Mouse (Mus musculus): ENCODE results near the gene Gm7929.
"Not testable (repeated sequence)": the region's sequence is repeated elsewhere in the genome, so short reads cannot be mapped to it uniquely, and the experiment has no call there.

Gene Gm7929

GRCm38 (mm10) chr14:41750514-41750913 is at the start of gene Gm7929:
Gene Gm7929, minus strand, starts transcription at chr14:41750614.
- CTCF ChIA-PET = not testable (repeated sequence)

GRCm38 (mm10) chr14:41772341-41772740 is 21.9 kb upstream of the Gm7929 start, which contains the start of gene Gm47189:
Gene Gm47189, minus strand, starts transcription at chr14:41772441.
- CTCF ChIA-PET = not testable (repeated sequence)

GRCm38 (mm10) chr14:41755931-41756330 is 5.5 kb upstream of the Gm7929 start:
- CTCF ChIA-PET = not testable (repeated sequence)

- CTCF ChIA-PET = not testable (repeated sequence)
Observed at GRCm38 (mm10) chr14:41723437-41723836, 27.0 kb downstream of the Gm7929 start.

GRCm38 (mm10) chr14:41717180-41717579 is 33.2 kb downstream of the Gm7929 start:
- CTCF ChIA-PET = not testable (repeated sequence)

GRCm38 (mm10) chr14:41701785-41702184 is 48.6 kb downstream of the Gm7929 start, which contains the start of gene Gm8068:
Gene Gm8068, minus strand, starts transcription at chr14:41701885.
- CTCF ChIA-PET = not testable (repeated sequence)
